Mouse (Mus musculus): Measurements from ENCODE around the gene Phc3. TPM values are rescaled to one million over a fixed set of nuclear protein-coding genes. Genes with fewer than 3 reads are reported as not detected.
"Not testable (repeated sequence)": the region's sequence is repeated elsewhere in the genome, so short reads cannot be mapped to it uniquely, and the experiment has no call there.

The Phc3 gene
- total RNA-seq, 2 experiments from 2014 or later: 10.4 to 26.8 TPM

DNA sequence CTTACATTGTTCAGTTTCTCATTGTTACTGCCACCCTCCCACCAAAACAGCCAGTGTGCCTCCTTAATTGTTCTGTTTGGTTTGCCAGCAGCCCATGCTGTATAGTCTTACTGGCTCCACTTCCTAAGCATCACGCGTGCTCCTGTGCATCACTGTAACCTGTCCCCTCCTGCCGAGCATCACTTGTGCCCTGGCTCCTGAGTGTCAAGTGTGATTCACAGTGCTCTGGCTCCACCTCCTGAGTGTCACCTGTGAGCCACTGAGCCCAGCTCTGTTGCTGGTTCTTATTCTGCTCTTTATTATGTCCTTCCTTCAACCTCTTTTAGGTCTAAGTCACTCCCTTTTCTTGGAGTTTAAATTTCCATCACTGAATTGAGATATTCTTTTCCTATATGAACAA lies 81.8 kb downstream of the Phc3 start:
- no peak for ATAC-seq (replicated peaks; ENCODE audit: poor library complexity)

DNA sequence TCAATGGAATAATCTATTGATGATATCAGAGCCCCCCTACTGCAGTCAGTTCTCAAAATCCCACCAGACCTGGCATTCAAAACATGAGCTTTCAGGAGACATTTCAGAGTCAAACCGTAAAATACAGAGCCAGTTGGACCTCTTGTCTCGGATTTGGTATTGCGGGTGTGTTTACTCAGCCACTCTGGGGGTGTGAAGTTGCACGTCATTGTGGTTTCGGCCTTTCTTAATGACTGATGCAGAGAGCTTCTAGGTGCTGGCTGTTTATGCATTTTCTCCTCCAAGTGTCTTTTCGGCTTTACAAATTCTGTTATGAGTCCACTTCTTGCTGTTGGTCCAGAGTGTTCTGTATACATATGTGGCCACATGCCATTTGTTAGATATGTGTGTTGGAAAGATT lies 92.5 kb downstream of the Phc3 start:
- no peak for ATAC-seq (replicated peaks; ENCODE audit: poor library complexity)

DNA sequence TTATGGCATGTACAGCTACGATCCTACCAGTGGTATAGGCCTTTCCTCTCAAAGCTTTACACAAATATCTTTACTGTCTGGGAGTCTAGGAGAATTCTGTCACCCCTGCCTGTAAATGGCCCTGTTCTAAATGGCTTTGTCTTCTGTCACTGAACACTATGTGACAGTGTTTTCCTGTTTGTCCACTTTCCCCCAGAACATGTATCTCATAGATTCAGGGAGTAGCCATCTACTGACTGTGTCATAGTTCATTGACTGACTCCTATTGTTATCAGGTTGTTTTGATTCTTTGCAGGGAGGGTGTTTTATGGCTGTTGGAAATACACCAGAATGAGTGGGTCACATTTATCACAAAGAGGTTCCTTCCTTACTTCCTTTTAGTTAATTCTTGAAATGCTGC lies 99.2 kb downstream of the Phc3 start:
- no peak for ATAC-seq (replicated peaks; ENCODE audit: poor library complexity)

DNA sequence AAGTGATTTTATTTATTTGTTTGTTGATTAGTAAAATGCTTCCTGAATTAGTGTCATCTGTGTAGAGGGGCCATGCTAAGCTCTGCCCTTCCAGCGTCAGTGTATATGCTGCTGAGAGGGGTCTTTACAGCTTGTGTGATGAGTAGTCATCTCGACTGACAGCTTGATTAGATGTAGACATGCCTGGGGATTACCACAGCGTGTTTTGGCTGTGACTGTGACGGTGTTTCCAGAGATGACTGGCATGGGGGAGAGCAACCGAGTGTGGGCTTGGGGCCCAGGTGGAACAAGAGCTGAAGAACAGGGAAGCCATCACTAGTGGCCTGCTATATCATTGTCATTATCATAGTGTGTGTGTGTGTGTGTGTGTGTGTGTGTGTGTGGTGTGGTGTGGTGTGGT lies 100.6 kb downstream of the Phc3 start:
- no peak for ATAC-seq (replicated peaks; ENCODE audit: poor library complexity)

DNA sequence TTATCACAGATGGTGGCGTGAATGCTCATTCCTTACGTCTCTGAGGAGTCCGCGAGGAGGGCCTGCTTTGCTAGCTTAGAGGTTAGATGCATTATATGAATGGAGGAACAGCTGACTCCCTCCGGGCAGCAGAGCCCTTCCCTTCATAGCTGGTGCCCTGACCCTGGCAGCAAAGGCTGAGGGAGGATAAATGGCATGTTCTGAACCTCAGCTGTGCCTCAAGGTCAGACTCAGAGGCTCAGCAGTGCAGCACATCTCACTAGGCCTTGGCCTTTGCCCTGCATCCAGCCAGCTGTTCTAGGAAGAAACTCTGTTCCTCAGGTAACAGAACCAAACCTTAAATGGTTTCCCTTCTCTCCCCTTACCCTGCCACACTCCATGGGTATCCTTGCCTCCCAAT lies 101.0 kb downstream of the Phc3 start:
- no peak for ATAC-seq (replicated peaks; ENCODE audit: poor library complexity)

- ATAC-seq (replicated peaks; ENCODE audit: poor library complexity): peak; percentile 76
These were observed 104.6 kb downstream of the Phc3 start for GRCm38 (mm10) chr3:30864640-30865039.

- peak; percentile 48 for ATAC-seq (replicated peaks; ENCODE audit: poor library complexity)
These were observed 105.3 kb downstream of the Phc3 start for GRCm38 (mm10) chr3:30863712-30864435.

DNA sequence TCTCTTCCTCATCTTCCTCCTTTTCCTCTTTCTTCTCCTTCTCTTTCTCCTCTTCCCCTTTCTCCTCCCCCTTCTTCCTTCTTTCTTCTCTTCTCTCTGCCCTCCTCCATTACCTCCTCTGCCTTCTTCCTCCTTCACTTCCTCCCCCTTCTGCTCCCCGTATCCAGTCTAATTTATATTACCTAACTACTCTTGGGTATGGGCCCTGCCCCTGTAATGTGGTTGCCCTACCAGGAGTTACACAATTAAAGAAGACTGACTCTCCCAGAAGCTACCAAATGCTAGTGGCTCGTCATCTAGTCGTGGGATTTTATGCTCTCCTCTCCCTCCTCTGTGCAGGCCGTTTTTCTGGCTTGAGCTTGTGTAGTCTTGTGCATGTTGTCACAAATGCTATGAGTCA lies 108.5 kb downstream of the Phc3 start:
- ATAC-seq (replicated peaks; ENCODE audit: poor library complexity): peak; percentile 54

DNA sequence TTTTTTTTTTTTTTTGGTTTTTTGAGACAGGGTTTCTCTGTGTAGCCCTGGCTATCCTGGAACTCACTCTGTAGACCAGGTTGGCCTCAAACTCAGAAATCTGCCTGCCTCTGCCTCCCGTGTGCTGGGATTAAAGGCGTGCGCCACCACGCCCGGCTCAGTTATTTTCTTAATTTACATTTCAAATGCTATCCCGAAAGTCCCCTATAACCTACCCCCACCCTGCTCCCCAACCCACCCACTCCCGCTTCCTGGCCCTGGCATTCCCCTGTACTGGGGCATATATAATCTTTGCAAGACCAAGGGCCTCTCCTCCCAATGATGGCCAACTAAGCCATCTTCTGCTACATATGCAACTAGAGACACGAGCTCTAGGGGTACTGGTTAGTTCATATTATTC lies 109.6 kb downstream of the Phc3 start:
- ATAC-seq (replicated peaks; ENCODE audit: poor library complexity): not testable (repeated sequence)

DNA sequence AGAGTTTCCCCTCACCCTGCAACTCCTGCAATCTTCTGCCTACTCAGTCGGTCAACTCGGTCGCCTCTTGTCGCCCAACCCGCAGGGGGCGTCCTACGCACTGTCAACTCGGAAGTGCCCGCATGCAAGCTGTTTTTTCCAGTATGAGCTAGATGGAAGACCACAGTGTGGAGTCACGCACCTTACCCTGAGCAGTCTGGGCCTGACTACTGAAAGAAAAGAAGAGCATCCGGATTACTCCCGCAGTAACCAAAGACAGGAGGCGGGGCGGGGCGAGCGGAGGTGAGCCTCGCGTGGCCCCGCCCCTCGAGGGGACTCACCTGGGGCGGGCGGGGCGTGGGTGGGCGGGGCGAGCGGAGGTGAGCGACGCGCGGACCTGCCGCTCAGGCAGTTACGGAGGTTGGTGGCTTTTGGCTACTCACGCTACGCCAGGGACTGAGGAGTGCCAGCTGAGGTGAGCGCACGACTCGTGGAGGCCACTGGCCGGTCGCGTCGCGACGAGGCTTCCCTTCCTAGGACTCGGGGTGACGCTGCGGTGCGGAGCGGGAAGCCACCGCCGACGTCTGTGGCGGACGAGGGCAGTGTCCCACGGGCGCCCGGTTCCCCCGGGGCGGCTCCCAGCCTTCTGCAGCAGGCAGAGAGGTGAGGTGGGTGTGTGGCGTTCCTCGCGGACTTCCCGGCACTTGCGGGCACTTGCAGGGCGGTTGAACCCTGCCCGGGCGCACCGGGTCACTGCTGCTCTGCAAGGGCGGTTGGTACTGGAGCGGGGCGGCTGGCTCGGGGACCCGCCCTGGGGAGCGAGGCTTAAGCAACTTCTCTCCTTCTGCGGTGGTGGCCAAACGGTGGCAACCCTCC lies 113.4 kb downstream of the Phc3 start, which contains the start of gene Gpr160:
TSS of gene Gpr160 (plus strand) at position 347 of the 855 bp plus-strand sequence.
- peak; percentile 79 for ATAC-seq (replicated peaks; ENCODE audit: poor library complexity)

DNA sequence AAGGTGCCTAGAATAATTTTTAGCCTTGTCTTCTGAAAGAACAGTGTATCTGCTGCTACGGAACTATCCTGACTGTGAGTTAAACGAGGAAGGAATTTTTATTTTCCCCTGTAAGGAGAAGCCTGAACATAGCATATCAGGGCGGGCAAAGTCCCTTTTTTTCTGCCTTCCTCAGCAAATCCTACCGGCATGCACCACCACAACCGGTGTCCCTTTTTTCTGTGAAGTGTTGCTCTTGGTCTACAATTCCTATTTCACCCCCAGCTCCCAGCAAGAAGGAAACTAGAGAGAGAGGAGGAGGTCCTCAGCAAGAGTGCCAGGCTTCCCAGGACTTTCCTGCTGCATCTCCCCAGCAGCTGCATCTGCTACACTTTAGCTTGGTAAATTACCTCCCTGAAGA lies 115.6 kb downstream of the Phc3 start:
- ATAC-seq (replicated peaks; ENCODE audit: poor library complexity): no peak

GRCm38 (mm10) chr3:30851422-30851821 lies 117.8 kb downstream of the Phc3 start:
- ATAC-seq (replicated peaks; ENCODE audit: poor library complexity): no peak

Other genes with a start within 250 kb of the Phc3 start
- gene Samd7, start 223.1 kb downstream of the Phc3 start, total RNA-seq (2015): not detected in 2 replicates
- gene Samd7, start 223.1 kb downstream of the Phc3 start, total RNA-seq (2017): not detected in 2 replicates
- gene Sec62, start 176.5 kb downstream of the Phc3 start, total RNA-seq (2015): 90.6 and 93.2 TPM in 2 replicates
- gene Sec62, start 176.5 kb downstream of the Phc3 start, total RNA-seq (2017): 66.4 and 100 TPM in 2 replicates
- 98.0 and 103 TPM in 2 replicates for gene Gpr160, start 113.5 kb downstream of the Phc3 start, total RNA-seq (2015)
- 50.3 and 70.8 TPM in 2 replicates for gene Gpr160, start 113.5 kb downstream of the Phc3 start, total RNA-seq (2017)
- gene Prkci, start 26.3 kb upstream of the Phc3 start, total RNA-seq (2015): 20.1 TPM in 2 replicates
- 18.9 and 19.1 TPM in 2 replicates for gene Prkci, start 26.3 kb upstream of the Phc3 start, total RNA-seq (2017)
- 5.9 and 6.7 TPM in 2 replicates for gene Skil, start 125.6 kb upstream of the Phc3 start, total RNA-seq (2015)
- gene Skil, start 125.6 kb upstream of the Phc3 start, total RNA-seq (2017): 13.2 and 15.9 TPM in 2 replicates
- gene Cldn11, start 180.5 kb upstream of the Phc3 start, total RNA-seq (2015): not detected in 2 replicates
- gene Cldn11, start 180.5 kb upstream of the Phc3 start, total RNA-seq (2017): not detected in 2 replicates

All from megakaryocyte progenitor cell, adult 5-6 weeks (primary cell).